Mouse (Mus musculus) intestine, embryonic 16.5 days (tissue): ENCODE measurements at regions not wholly inside any gene's neighbourhood (a gene's known extent, or its start where the extent isn't known, plus 50 kb on each side); places are given as distances from the start of the nearest gene placed in this dataset.

ENCODE experiments used
- ATAC-seq: fragments of 200-750 bp; cut with Nextera tagmentation; 2 replicates; pipeline ENCODE4 v1.8.0; 2017; ENCODE audit warnings: moderate TSS enrichment, moderate library complexity
- H3K27ac ChIP-seq: fragments of 300-500 bp; sonication (generic); 2 replicates; pipeline ENCODE4 v1.5.1; 2014; ENCODE audit warnings: mild to moderate bottlenecking, low read length
- H3K27me3 ChIP-seq: fragments of 300-500 bp; sonication (generic); replicated peaks from 2 replicates; pipeline ENCODE4 v1.6.1; 2014; ENCODE audit warnings: low read length, control low read depth, mixed read lengths; ENCODE audit not compliant: control insufficient read depth, insufficient read depth
- H3K36me3 ChIP-seq: fragments of 300-500 bp; sonication (generic); 2 replicates; pipeline ENCODE4 v1.6.1; 2014; ENCODE audit warnings: low read length, control low read depth; ENCODE audit not compliant: control insufficient read depth, insufficient read depth
- H3K4me1 ChIP-seq: fragments of 300-500 bp; sonication (generic); 2 replicates; pipeline ENCODE4 v1.6.1; 2014; ENCODE audit warnings: low read length, control low read depth, mixed read lengths; ENCODE audit not compliant: control insufficient read depth, insufficient read depth
- H3K4me2 ChIP-seq: fragments of 300-500 bp; sonication (generic); 2 replicates; pipeline ENCODE4 v1.6.1; 2014; ENCODE audit warnings: low read depth, low read length, control low read depth
- H3K4me3 ChIP-seq: fragments of 300-500 bp; sonication (generic); 2 replicates; pipeline ENCODE4 v1.5.1; 2014; ENCODE audit warnings: mild to moderate bottlenecking, low read length
- H3K9ac ChIP-seq: fragments of 300-500 bp; sonication (generic); 2 replicates; pipeline ENCODE4 v1.6.1; 2014; ENCODE audit warnings: low read depth, low read length
- H3K9me3 ChIP-seq: fragments of 300-500 bp; sonication (generic); 2 replicates; pipeline ENCODE4 v1.6.1; 2016; ENCODE audit warnings: low read length, control low read depth; ENCODE audit not compliant: control insufficient read depth
- WGBS: fragments of 180-500 bp; shearing (Covaris S2); extraction: QIAGEN DNeasy Blood & Tissue Kit; methylation state at CpG from one replicate; pipeline ENCODE4 v1.1.7; 2014; 5-methylcytosine and 5-hydroxymethylcytosine counted together

DNA sequence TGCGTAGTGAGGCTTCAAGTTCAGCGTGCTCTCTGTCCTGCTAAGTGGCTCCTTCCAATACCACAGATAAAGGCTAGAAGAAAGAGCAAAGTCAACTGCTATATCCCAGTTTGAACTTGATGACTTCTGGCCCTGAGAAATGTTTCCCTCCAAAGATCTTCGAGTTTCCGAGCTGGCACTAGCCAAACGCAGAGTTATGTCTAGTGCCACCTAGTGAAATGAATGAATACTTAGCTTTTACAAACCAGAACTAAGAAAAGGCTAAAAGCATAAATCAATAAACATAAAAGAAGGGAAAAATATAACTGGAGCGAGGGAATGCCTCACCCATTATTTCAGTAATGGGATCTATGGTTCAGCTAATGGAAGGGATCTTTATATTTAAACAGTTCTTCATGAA, 377.7 kb upstream of the Gm26657 start:
- Histone ChIP-seq H3K27me3 (no peaks in the 10 kb centered on the region), H3K4me2 (no peak overlapping the region), H3K9ac (no peak overlapping the region), H3K4me1 (no peaks in the 10 kb centered on the region), H3K9me3 (no peaks in the 10 kb centered on the region), H3K27ac (no peak overlapping the region), H3K4me3 (no peak overlapping the region), H3K36me3 (no peaks in the 10 kb centered on the region)
- WGBS, result 41% methylated on average over 6 of the region's 6 CpGs
- ATAC-seq, result no peak

DNA sequence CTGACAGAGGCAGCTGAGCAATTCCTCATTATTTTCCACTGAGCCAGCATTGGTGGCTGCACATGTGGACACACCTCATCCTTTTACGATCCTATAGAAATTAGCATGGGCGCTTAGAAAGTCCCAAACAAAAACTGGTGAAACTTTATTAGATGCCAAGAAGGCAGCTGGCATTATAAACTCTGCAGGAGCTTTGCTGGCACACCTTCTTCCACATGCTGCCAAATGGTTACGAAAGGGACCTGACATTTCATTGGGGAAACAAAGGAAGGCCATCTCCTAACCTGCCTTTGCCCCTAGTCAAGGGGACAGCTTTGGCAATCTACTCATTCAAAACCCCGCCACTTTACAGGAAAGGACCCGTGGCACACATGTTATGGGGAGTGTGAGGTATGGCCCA, 390.7 kb upstream of the Gm26657 start:
- no peak overlapping the region for H3K9ac ChIP-seq
- H3K27ac ChIP-seq, result no peak overlapping the region
- ATAC-seq, result no peak
- 79% methylated on average over 5 of the region's 5 CpGs for WGBS
- no peak overlapping the region for H3K4me3 ChIP-seq
- no peaks in the 10 kb centered on the region for H3K9me3 ChIP-seq
- no peaks in the 10 kb centered on the region for H3K27me3 ChIP-seq
- H3K4me1 ChIP-seq, result no peaks in the 10 kb centered on the region
- H3K4me2 ChIP-seq, result no peak overlapping the region
- no peaks in the 10 kb centered on the region for H3K36me3 ChIP-seq

DNA sequence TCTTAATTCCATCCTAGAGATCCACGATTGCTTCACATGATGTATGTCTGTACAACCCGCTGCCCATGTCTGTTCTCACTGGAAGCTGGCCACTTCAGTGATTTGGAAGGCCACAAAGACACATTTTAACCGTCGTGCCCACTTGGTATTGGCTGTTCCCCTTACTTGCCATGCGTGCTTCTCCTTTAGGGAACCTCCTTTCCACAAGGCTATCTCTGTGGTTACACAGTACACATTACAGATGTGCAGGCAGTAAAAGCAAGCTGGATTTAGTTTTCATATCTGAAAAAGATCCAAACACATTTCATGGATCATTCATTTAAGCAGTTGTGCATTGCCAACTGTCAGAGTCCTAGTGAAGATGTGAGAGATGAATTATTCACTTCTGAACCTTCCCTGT, 414.7 kb upstream of the Gm26657 start:
- 85% methylated on average over 5 of the region's 5 CpGs for WGBS
- ATAC-seq, result no peak
- H3K4me2 ChIP-seq, result no peak overlapping the region
- no peaks in the 10 kb centered on the region for H3K4me1 ChIP-seq
- no peak overlapping the region for H3K4me3 ChIP-seq
- no peak overlapping the region for H3K9ac ChIP-seq
- H3K36me3 ChIP-seq, result no peaks in the 10 kb centered on the region
- H3K27me3 ChIP-seq, result no peaks in the 10 kb centered on the region
- H3K27ac ChIP-seq, result no peak overlapping the region
- H3K9me3 ChIP-seq, result no peaks in the 10 kb centered on the region

DNA sequence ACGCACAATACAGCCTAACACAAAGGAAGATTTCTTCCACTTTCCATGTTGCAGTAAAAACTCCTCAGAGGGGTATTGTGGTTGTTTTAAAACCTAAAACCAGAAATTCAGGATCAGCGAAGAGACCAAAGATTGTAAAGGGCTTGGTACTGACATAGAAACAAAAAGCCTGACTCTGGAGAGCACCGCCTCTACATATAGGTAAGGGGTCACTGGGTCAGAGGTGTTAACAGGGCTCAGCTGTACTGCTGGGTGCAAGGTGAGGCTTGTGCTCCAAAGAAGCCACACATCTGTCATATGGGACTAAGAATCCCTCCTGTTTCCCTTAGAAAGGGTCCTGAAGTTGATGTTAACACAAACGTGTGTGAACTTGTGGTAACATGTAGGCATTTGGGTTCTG, 420.7 kb upstream of the Gm26657 start:
- Histone ChIP-seq H3K4me1 (no peaks in the 10 kb centered on the region), H3K36me3 (no peaks in the 10 kb centered on the region), H3K9me3 (no peaks in the 10 kb centered on the region), H3K9ac (no peak overlapping the region), H3K4me3 (no peak overlapping the region), H3K27ac (no peak overlapping the region), H3K4me2 (no peak overlapping the region), H3K27me3 (no peaks in the 10 kb centered on the region)
- 87% methylated on average over 4 of the region's 4 CpGs for WGBS
- ATAC-seq, result no peak

DNA sequence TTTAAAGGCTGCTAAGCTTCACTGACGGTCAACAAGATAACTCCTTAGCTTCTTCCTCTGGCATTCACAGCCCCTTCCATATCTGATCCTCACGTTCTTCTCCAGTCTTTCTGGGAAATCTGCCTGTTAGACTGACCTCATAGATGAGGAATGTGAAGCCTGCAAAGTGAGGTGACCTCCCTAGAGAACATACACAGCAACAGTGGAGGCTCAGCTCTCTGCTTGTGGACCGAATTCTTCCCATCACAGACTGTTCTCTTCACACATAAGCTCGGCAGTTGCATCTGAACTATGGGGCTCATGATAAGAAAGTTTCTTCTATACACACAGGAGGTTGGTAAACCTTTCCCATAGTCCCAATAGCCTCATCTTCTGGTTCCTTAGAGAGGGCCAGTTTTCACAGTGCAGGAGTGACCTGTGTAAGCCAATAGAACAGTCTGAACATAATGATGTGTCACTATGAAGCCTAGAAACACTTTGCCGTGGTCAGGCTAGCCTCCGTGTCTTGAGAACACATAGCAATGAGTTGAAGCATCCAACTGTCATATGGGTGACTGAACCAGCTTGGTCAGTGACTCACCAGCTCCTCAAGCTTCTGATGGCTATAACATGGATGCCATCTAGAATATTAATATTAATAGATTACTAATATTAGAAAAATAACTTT, 434.1 kb upstream of the Gm26657 start:
- ATAC-seq, result no peak
- no peak overlapping the region for H3K4me2 ChIP-seq
- no peak overlapping the region for H3K27ac ChIP-seq
- no peaks in the 10 kb centered on the region for H3K36me3 ChIP-seq
- no peaks in the 10 kb centered on the region for H3K9me3 ChIP-seq
- H3K27me3 ChIP-seq, result no peaks in the 10 kb centered on the region
- H3K4me3 ChIP-seq, result no peak overlapping the region
- WGBS, result 57% methylated on average over 6 of the region's 6 CpGs
- no peaks in the 10 kb centered on the region for H3K4me1 ChIP-seq
- no peak overlapping the region for H3K9ac ChIP-seq

DNA sequence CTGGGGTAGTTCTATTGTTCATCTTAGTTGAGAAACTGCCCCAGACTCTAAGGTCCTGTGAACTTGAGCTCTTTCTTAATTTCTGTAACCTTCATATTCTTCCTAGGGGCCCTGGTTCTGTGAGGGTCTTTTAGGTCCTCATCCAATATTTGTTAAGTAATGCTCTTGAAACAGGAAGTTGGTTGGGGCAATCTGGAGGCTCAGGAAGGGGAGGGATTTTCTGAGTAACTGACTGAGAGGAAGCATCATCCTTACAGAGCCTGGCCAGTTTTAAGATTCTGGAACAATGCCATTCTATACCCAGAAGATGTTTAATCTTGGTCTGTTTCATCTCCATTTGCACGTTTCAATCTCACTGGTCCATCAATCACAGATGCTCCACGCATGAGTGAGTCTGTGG, 435.6 kb upstream of the Gm26657 start:
- no peak for ATAC-seq
- Histone ChIP-seq H3K4me2 (no peak overlapping the region), H3K4me1 (no peaks in the 10 kb centered on the region), H3K27ac (no peak overlapping the region), H3K9ac (no peak overlapping the region), H3K27me3 (no peaks in the 10 kb centered on the region), H3K9me3 (no peaks in the 10 kb centered on the region), H3K36me3 (no peaks in the 10 kb centered on the region), H3K4me3 (no peak overlapping the region)
- 29% methylated on average over 2 of the region's 2 CpGs for WGBS

DNA sequence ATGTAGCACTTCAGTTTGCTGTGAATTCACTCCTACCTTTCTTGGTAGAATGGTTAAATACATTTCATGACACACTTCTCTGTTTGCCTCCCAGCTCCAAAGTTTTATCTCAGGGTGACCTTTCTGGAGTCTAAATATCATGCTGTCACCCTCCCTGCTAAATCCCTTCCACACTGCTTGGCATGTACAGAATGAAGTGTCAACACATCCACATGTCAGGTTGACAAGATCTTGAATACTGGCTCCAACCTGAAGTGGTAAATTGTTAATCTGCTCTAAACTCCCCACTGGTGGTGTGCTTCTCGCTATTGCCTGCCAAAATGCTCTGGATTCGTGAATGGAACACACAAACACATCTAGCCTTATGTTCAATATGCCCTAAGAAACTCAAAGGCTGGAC, 451.9 kb upstream of the Gm26657 start:
- no peak overlapping the region for H3K27ac ChIP-seq
- H3K27me3 ChIP-seq, result no peaks in the 10 kb centered on the region
- H3K4me1 ChIP-seq, result no peaks in the 10 kb centered on the region
- H3K36me3 ChIP-seq, result no peaks in the 10 kb centered on the region
- no peak for ATAC-seq
- no peak overlapping the region for H3K9ac ChIP-seq
- no peak overlapping the region for H3K4me3 ChIP-seq
- no peaks in the 10 kb centered on the region for H3K9me3 ChIP-seq
- 96% methylated on average over 2 of the region's 2 CpGs for WGBS
- no peak overlapping the region for H3K4me2 ChIP-seq

DNA sequence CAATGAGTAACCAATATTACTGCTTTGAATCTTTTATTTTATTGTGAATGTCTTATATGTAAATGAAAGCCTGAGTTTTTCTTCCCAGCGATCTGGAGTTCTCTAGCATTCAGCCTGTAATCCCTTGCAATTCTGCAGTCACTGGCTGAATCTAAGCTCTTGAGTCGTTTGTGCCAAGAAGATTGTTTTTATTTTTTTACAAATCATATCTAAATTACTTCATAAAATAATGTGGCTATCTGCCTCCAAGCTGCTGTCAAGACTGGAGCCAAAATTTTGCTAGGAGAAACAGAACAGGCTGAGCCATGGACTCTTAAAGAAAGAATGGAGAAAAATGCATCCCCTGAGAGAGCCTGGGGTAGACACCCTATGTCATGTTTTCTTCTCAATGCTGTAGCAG, 455.4 kb upstream of the Gm26657 start:
- H3K9ac ChIP-seq, result no peak overlapping the region

DNA sequence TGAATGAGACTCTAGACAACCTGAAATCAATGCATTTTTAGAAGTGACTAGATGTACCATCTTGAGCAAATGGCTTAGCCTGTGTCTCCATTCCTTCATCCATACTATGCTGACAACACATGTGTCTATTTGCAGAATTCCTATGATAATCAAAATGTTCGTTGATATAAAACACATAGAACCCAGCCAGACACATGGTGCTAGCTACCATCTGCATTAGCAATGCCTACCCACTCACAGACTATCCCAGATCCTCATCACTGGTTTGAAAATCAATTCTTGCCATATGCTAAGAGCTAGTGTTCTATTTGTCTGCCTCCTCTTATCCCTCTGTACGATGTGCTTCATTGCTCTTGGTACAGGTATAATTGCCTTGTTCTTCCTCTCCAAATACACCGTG, 464.0 kb upstream of the Gm26657 start:
- Histone ChIP-seq H3K36me3 (no peaks in the 10 kb centered on the region), H3K27me3 (no peaks in the 10 kb centered on the region), H3K4me3 (no peak overlapping the region), H3K9ac (no peak overlapping the region), H3K4me2 (no peak overlapping the region), H3K4me1 (no peaks in the 10 kb centered on the region), H3K9me3 (no peaks in the 10 kb centered on the region), H3K27ac (no peak overlapping the region)
- WGBS, result 89% methylated on average over 3 of the region's 3 CpGs
- no peak for ATAC-seq

More for the DNA sequence above, 455.4 kb upstream of the Gm26657 start:
- no peak for ATAC-seq
- Histone ChIP-seq H3K9me3 (no peaks in the 10 kb centered on the region), H3K4me2 (no peak overlapping the region), H3K4me1 (no peaks in the 10 kb centered on the region), H3K4me3 (no peak overlapping the region), H3K36me3 (no peaks in the 10 kb centered on the region), H3K27me3 (no peaks in the 10 kb centered on the region), H3K27ac (no peak overlapping the region)
- 62% methylated on average over 2 of the region's 2 CpGs for WGBS

DNA sequence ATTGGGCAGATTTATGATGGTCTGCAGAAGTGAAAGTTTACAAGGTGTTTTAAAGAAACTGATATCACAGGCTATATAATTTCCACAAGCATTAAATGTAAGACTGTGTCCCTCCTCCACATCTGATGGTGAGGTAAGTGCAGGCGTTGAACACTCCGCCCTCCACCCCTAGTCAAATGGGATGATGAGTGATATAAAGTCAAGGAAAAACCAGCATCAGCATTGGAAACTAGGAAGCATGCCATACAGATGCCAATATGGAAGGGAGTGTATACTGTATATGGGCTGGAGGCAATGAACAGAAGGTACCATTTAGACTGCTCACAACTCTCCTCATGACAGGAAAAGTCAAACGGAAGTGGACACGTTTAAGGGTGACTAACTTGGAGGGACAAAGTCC, 468.5 kb upstream of the Gm26657 start:
- H3K4me3 ChIP-seq, result no peak overlapping the region
- H3K4me2 ChIP-seq, result no peak overlapping the region
- no peaks in the 10 kb centered on the region for H3K9me3 ChIP-seq
- ATAC-seq, result no peak
- 93% methylated on average over 4 of the region's 4 CpGs for WGBS
- no peaks in the 10 kb centered on the region for H3K4me1 ChIP-seq
- no peak overlapping the region for H3K9ac ChIP-seq
- H3K27ac ChIP-seq, result no peak overlapping the region
- H3K27me3 ChIP-seq, result no peaks in the 10 kb centered on the region
- H3K36me3 ChIP-seq, result no peaks in the 10 kb centered on the region
